Mouse (Mus musculus) spleen, adult 2 months (tissue): Measurements from ENCODE around the gene Hspb7. TPM values are rescaled to one million over a fixed set of nuclear protein-coding genes. Genes with fewer than 3 reads are reported as not detected.

Experiments used
- DNase-seq, 2 experiments: peaks; one replicate each; pipeline versions ENCODE4 v3.0.0 to v3.0.0-alpha.2; 2012 to 2021; ENCODE audit warnings: low spot score in 2 of 2, low read depth in 1 of 2
- H3K27ac ChIP-seq: fragments of 200-500 bp; 2 replicates; pipeline ENCODE4 v1.5.1; 2012; ENCODE audit warnings: low read length, inconsistent platforms; ENCODE audit not compliant: insufficient read depth
- H3K27me3 ChIP-seq: fragments of 200-500 bp; 2 replicates; pipeline ENCODE4 v1.6.1; 2012; ENCODE audit warnings: mild to moderate bottlenecking, moderate library complexity, low read length, inconsistent platforms; ENCODE audit not compliant: control insufficient read depth, insufficient read depth
- H3K36me3 ChIP-seq: fragments of 200-500 bp; 2 replicates; pipeline ENCODE4 v1.6.1; 2012; ENCODE audit warnings: mild to moderate bottlenecking, low read length, inconsistent platforms; ENCODE audit not compliant: control insufficient read depth, insufficient read depth
- H3K4me1 ChIP-seq: fragments of 200-500 bp; 2 replicates; pipeline ENCODE4 v1.6.1; 2011; ENCODE audit warnings: inconsistent platforms; ENCODE audit not compliant: control insufficient read depth, insufficient read depth, insufficient read length
- H3K4me3 ChIP-seq: fragments of 200-500 bp; 2 replicates; pipeline ENCODE4 v1.5.1; 2011; ENCODE audit warnings: mild to moderate bottlenecking, inconsistent platforms; ENCODE audit not compliant: insufficient read depth, insufficient read length; ENCODE audit errors: extremely low read depth
- CTCF ChIP-seq: fragments of 200-500 bp; IDR thresholded peaks from 2 replicates; pipeline ENCODE4 v1.5.1; 2011; ENCODE audit warnings: mild to moderate bottlenecking, inconsistent platforms; ENCODE audit not compliant: insufficient read depth, insufficient read length, insufficient replicate concordance; ENCODE audit errors: extremely low read depth
- POLR2A ChIP-seq: fragments of 200-500 bp; IDR thresholded peaks from 2 replicates; pipeline ENCODE4 v1.6.1; 2011; ENCODE audit warnings: low read depth, low read length, inconsistent platforms
- WGBS: fragments of 180-500 bp; shearing (Covaris S2); methylation state at CpG from one replicate; pipeline ENCODE4 v1.1.7; 2018; 5-methylcytosine and 5-hydroxymethylcytosine counted together
- polyA plus RNA-seq: library from polyadenylated mRNA; depleted of rRNA; stranded (reverse); fragments of >200 nt; gene quantifications from 2 replicates; pipeline ENCODE4 v1.2.3, GENCODE M21; 2012

The Hspb7 gene
- polyA plus RNA-seq, 1 experiment, result 2.4 TPM

DNA sequence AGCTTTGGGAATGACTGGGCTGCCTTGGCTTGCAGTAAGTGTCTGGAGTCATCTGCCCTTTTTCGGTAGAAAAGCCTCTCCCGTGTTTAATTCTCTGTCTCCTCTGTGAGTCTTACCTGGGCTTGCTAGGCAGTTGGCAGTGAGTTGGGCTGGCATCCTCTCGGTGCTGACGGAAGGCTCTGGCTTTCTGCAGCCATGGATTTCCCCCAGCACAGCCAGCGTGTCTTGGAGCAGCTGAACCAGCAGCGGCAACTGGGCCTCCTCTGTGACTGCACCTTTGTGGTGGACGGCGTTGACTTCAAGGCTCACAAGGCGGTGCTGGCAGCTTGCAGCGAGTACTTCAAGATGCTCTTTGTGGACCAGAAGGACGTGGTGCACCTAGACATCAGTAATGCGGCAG is 41.0 kb downstream of the Hspb7 start:
- no peak for TF ChIP-seq CTCF
- no peak for TF ChIP-seq POLR2A
- no peak overlapping the region for H3K27ac ChIP-seq
- DNase-seq, result no peak
- H3K36me3 ChIP-seq, result peaks cover 45% of the 10 kb centered on the region
- no peaks in the 10 kb centered on the region for H3K4me1 ChIP-seq
- H3K27me3 ChIP-seq, result no peaks in the 10 kb centered on the region
- H3K4me3 ChIP-seq, result no peak overlapping the region
- WGBS, result 94% methylated on average over 12 of the region's 12 CpGs

DNA sequence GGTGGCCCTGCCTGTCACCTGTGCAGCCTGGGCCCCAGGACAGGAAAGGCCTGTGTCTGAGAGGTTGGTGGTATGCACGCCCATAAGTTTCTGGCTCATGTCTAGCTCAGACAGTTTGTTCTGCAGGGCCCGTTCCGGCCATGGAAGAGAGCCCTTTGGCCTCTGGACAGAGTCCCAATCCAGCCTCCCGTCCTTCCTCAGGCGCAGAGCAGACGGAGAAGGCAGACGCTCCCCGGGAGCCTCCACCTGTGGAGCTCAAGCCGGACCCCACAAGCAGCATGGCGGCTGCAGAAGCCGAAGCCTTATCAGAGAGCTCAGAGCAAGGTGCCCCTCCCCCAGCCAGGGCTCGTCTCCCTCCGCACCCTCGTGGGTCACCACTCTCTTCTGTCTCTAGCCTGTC is 42.9 kb downstream of the Hspb7 start:
- Histone ChIP-seq H3K4me3 (no peak overlapping the region), H3K27ac (no peak overlapping the region), H3K36me3 (peaks cover 59% of the 10 kb centered on the region), H3K27me3 (no peaks in the 10 kb centered on the region), H3K4me1 (no peaks in the 10 kb centered on the region)
- 90% methylated on average over 14 of the region's 14 CpGs for WGBS
- TF ChIP-seq CTCF (no peak), POLR2A (no peak)
- DNase-seq, result no peak

DNA sequence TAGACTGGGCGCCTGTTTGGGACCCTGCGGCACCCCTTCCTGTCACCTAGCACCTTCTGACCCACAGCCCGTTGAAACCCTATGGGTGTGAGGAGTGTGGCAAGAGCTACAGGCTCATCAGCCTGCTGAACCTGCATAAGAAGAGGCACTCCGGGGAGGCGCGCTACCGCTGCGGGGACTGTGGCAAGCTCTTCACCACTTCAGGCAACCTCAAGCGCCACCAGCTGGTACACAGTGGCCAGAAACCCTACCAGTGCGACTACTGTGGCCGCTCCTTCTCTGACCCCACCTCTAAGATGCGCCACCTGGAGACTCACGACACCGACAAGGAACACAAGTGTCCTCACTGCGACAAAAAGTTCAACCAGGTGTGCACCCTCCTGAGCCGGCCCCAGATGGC is 44.1 kb downstream of the Hspb7 start:
- Histone ChIP-seq H3K27me3 (no peaks in the 10 kb centered on the region), H3K4me1 (no peaks in the 10 kb centered on the region), H3K27ac (no peak overlapping the region), H3K36me3 (peaks cover 69% of the 10 kb centered on the region), H3K4me3 (no peak overlapping the region)
- WGBS, result 94% methylated on average over 16 of the region's 16 CpGs
- DNase-seq, result no peak
- TF ChIP-seq POLR2A (no peak), CTCF (no peak)

DNA sequence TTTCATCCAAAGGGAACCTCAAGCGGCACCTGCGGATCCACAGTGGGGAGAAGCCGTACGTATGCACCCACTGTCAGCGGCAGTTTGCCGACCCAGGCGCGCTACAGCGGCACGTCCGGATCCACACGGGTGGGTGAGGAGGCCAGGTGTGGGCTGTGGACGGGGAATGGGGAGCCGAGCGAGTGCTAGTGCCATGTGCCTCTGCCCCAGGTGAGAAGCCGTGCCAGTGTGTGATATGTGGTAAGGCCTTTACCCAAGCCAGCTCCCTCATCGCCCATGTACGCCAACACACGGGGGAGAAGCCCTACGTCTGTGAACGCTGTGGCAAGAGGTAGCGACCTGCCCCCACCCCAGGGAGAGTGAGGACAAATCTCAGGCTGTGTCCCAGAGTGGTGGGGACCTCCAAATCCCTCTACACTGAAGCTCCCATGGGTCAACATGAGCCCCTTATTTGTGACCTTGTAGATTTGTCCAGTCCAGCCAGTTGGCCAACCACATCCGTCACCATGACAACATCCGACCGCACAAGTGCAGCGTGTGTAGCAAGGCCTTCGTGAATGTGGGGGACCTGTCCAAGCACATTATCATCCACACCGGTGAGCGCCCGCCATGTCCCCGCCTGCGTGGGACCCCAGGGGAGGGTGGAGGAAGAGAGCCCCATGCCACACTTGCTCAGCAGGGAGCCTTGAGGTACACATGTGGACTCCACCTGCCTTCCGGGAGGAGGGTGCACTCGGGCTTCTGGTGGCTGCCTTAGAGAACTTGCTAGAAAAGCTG is 45.1 kb downstream of the Hspb7 start:
- no peak overlapping the region for H3K4me3 ChIP-seq
- H3K36me3 ChIP-seq, result peaks cover 75% of the 10 kb centered on the region
- H3K27me3 ChIP-seq, result no peaks in the 10 kb centered on the region
- H3K27ac ChIP-seq, result no peak overlapping the region
- 96% methylated on average over 34 of the region's 34 CpGs for whole genome bisulfite sequencing
- TF ChIP-seq CTCF, result no peak
- TF ChIP-seq POLR2A, result no peak
- no peaks in the 10 kb centered on the region for H3K4me1 ChIP-seq
- no peak for DNase-seq

GRCm38 (mm10) chr4:141466289-141466795 is 45.8 kb downstream of the Hspb7 start:
- Histone ChIP-seq H3K36me3 (peaks cover 75% of the 10 kb centered on the region), H3K27me3 (no peaks in the 10 kb centered on the region), H3K4me3 (no peak overlapping the region), H3K27ac (no peak overlapping the region), H3K4me1 (no peaks in the 10 kb centered on the region)
- WGBS, result 94% methylated on average over 16 of the region's 16 CpGs
- TF ChIP-seq CTCF, result no peak
- TF ChIP-seq POLR2A, result no peak
- no peak for DNase-seq

- 94% methylated on average over 15 of the region's 15 CpGs for WGBS
- peaks cover 79% of the 10 kb centered on the region for H3K36me3 ChIP-seq
- no peaks in the 10 kb centered on the region for H3K4me1 ChIP-seq
- DNase-seq, result no peak
- H3K27ac ChIP-seq, result no peak overlapping the region
- H3K27me3 ChIP-seq, result no peaks in the 10 kb centered on the region
- H3K4me3 ChIP-seq, result no peak overlapping the region
- TF ChIP-seq POLR2A (no peak), CTCF (no peak)
Observed at GRCm38 (mm10) chr4:141466844-141467580, 46.4 kb downstream of the Hspb7 start.

- Histone ChIP-seq H3K4me1 (no peaks in the 10 kb centered on the region), H3K4me3 (no peak overlapping the region), H3K36me3 (peaks cover 82% of the 10 kb centered on the region), H3K27ac (no peak overlapping the region), H3K27me3 (no peaks in the 10 kb centered on the region)
- DNase-seq, result no peak
- WGBS, result 91% methylated on average over 6 of the region's 6 CpGs
- TF ChIP-seq CTCF (no peak), POLR2A (no peak)
Observed at GRCm38 (mm10) chr4:141467581-141467927, 47.0 kb downstream of the Hspb7 start.
